Mouse (Mus musculus): ENCODE data around the gene Bmpr1a. TPM values are rescaled to one million over a fixed set of nuclear protein-coding genes. Genes with fewer than 3 reads are reported as not detected.

Bmpr1a gene
- polyA plus RNA-seq, 1 experiment from 2014 or later, result 3.4 TPM

DNA sequence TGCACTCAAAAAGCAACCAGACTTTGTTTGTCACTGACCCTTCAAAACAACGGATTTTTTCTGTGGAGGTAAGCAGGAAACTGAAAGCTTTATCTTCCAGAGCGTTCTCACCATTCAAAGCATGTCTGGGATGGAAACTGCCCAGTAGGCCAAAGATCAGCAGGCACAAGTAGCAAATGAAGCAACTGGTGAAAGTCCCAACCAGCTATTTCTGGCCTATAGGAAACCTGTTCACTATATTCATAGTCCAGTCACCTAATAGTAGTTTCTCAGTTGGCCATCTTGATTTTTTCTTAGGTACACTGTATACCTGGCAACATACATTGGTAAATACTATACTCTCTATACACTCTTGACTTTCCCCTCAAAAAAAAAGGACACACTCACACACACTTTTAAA, 13.2 kb downstream of the Bmpr1a start:
- Histone ChIP-seq H3K9ac (no peak overlapping the region), H3K27me3 (0 out of 2 replicates have a peak, but pooled peaks cover 2% of the 10 kb centered on the region), H3K9me3 (replicated peaks) (no peaks in the 10 kb centered on the region), H3K4me3 (replicated peaks) (no peak overlapping the region), H3K4me2 (no peak overlapping the region), H3K27ac (0 out of 2 replicates have a peak overlapping the region, but pooled peaks have one; percentile 42), H3K4me1 (replicated peaks) (peaks cover 16% of the 10 kb centered on the region; the same call in 1 of the 2 replicates), H3K36me3 (no peaks in the 10 kb centered on the region)
- DNase-seq, result no peak
- WGBS (ENCODE audit: insufficient replicate concordance), result 33% methylated on average over 2 of the region's 2 CpGs
- no peak for ATAC-seq (ENCODE audit: low read depth)

DNA sequence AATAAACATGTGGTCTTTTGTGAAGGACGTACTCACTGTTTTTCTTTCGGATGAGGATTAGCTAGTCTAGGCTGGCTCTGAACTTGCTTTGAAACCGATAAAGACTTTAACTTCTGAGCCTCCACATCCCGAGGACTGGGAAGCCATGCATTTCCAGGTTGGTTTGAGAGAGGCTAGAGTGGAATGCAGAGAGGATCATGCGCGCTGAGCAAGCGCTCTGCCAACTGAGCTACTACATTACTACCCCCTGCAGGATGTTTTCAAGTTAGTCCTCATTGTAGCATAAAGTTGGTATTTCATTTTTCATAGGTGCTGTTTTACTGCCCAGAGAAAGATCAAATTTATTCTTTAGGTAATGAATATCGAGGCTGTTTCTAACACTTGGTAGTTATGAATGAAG, 17.0 kb downstream of the Bmpr1a start:
- no peaks in the 10 kb centered on the region for H3K36me3 ChIP-seq
- no peak overlapping the region for H3K27ac ChIP-seq
- H3K9ac ChIP-seq, result no peak overlapping the region
- no peak for ATAC-seq (ENCODE audit: low read depth)
- DNase-seq, result no peak
- no peak overlapping the region for H3K4me2 ChIP-seq
- H3K4me3 ChIP-seq (replicated peaks), result no peak overlapping the region
- no peaks in the 10 kb centered on the region for H3K9me3 ChIP-seq (replicated peaks)
- 0 out of 2 replicates have a peak, but pooled peaks cover 2% of the 10 kb centered on the region for H3K27me3 ChIP-seq
- H3K4me1 ChIP-seq (replicated peaks), result peaks cover 17% of the 10 kb centered on the region; the same call in 1 of the 2 replicates
- 58% methylated on average over 8 of the region's 8 CpGs for WGBS (ENCODE audit: insufficient replicate concordance)

DNA sequence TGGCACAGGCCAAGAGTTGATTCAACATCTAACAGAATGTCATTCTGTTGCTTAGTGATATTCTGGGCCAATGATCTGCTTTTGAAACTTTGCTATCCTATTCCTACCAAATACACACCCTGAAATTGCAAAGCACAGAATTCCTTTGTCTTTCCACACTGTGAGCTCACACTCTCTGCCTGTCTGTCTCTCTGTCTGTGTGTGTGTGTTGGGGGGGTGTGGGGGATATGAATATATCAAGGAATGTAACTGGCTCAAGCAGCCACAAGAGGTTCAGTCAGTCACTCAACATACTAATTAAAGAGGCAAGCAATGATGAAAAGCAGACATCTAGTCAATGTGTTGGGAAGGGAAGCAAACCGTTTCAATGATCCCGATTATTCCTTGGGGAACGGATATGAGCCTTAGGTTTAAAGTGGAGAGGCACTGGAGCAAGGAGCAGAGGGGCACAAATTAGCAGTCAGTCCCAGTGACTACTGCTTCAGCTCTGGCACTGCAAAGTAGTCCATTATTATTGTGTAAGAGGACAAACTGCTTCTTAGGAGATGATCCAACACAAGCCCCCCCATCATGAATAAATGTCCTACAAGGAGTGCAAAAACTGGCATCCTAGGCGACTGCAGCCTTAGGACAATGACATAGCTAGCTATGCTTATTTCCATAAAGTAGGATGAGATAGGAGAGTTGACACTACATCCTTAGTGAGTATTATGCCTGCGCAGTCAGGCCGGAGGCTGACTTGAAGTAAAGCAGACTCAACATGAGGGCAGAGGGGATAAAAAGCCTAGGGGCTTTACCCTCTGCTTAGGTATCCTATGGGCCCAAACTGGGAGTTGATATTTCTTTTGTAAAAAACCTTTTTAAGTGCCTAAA, 19.4 kb downstream of the Bmpr1a start:
- Histone ChIP-seq H3K27me3 (no peaks in the 10 kb centered on the region), H3K9me3 (replicated peaks) (no peaks in the 10 kb centered on the region), H3K4me1 (replicated peaks) (peaks cover 13% of the 10 kb centered on the region; the same call in 1 of the 2 replicates), H3K27ac (no peak overlapping the region), H3K9ac (no peak overlapping the region), H3K4me2 (no peak overlapping the region), H3K36me3 (no peaks in the 10 kb centered on the region), H3K4me3 (replicated peaks) (no peak overlapping the region)
- 68% methylated on average over 6 of the region's 6 CpGs for WGBS (ENCODE audit: insufficient replicate concordance)
- DNase-seq (no peak), ATAC-seq (ENCODE audit: low read depth) (no peak)

DNA sequence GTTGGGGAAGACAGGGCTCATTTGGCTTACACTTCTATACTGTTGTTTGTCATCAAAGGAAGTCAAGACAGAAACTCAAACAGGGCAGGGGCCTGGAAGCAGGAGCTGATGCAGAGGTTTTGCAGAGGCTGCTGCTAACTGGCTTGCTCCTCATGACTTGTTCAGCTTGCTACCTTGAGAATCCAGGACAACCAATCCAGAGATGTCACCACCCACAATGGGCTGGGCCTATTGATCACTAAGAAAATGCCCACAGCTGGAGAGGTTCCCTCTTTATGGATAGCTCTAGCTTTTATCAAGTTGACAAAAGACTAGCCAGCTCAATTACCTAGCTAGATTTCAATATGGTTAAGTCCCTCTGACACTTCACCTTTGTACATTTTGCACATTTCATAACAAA, 31.6 kb downstream of the Bmpr1a start:
- Histone ChIP-seq H3K4me1 (replicated peaks) (peaks cover 7% of the 10 kb centered on the region; the same call in 1 of the 2 replicates), H3K27ac (no peak overlapping the region), H3K36me3 (no peaks in the 10 kb centered on the region), H3K4me2 (no peak overlapping the region), H3K4me3 (replicated peaks) (no peak overlapping the region), H3K9ac (no peak overlapping the region), H3K27me3 (no peaks in the 10 kb centered on the region), H3K9me3 (replicated peaks) (no peaks in the 10 kb centered on the region)
- no peak for DNase-seq
- no peak for ATAC-seq (ENCODE audit: low read depth)

DNA sequence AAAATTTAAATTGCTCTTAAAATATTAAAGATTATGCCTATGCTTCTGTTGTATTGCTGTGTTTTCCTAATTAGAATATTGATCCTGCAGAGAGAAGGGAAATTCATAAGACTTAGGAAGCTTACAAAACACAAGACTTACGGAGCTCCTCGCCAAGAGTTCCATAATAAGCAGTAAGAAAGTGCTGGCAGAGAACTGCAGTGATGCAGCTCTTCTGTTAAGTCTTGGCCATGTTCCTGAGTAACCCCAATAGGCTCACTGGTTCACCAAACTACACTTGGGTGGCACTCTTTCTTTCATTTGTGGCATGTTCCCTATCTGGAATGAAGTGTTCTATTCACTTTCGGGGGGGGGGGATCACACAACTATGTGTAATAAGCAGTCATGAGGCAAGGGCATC, 36.9 kb downstream of the Bmpr1a start:
- ATAC-seq (ENCODE audit: low read depth) (no peak), DNase-seq (no peak)
- Histone ChIP-seq H3K4me3 (replicated peaks) (no peak overlapping the region), H3K4me2 (no peak overlapping the region), H3K27me3 (no peaks in the 10 kb centered on the region), H3K27ac (no peak overlapping the region), H3K4me1 (replicated peaks) (no peaks in the 10 kb centered on the region), H3K9ac (no peak overlapping the region), H3K36me3 (no peaks in the 10 kb centered on the region), H3K9me3 (replicated peaks) (no peaks in the 10 kb centered on the region)
- 60% methylated on average over 3 of the region's 3 CpGs for whole genome bisulfite sequencing (ENCODE audit: insufficient replicate concordance)

DNA sequence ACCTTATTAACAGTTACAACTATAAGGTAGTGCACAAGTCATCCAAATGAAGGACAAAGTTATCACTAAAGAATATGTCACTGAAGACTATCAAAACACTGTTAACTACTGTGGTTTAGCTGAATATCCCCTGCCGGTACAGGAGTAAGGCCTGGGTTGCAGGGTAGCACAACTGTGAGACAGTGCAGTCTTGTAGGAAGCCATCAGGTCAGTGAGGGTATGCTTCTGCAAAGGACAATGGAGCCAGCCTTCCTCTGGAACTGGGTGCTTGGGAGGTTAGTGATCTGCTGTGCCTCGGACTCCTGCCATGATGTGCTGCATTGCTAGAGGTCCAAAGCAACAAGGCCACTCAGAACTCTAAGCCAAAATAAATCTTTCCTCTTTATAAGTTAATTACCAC, 43.8 kb downstream of the Bmpr1a start:
- no peak overlapping the region for H3K4me3 ChIP-seq (replicated peaks)
- no peak overlapping the region for H3K4me2 ChIP-seq
- no peaks in the 10 kb centered on the region for H3K36me3 ChIP-seq
- DNase-seq, result no peak
- H3K9ac ChIP-seq, result no peak overlapping the region
- WGBS (ENCODE audit: insufficient replicate concordance), result 83% methylated on average over 2 of the region's 2 CpGs
- H3K9me3 ChIP-seq (replicated peaks), result no peaks in the 10 kb centered on the region
- no peaks in the 10 kb centered on the region for H3K4me1 ChIP-seq (replicated peaks)
- ATAC-seq (ENCODE audit: low read depth), result no peak
- no peak overlapping the region for H3K27ac ChIP-seq
- H3K27me3 ChIP-seq, result no peaks in the 10 kb centered on the region

DNA sequence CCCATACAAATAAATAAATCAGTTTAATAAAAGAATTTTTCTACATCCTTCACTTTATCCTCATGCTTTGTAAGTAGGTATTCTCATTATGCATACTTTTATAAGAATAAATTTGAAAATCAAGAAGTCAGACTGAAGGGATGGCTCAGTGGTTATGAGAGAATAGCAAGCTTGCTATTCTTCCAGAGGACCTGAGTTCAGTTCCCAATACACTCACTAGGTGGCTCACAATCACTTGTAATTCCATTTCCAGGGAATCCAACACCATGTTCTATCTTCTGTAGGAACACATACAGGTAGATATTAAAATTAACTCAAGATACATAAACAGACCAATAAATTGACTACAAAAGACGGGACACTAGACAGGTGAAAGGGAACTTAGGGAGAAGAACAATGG, 44.3 kb downstream of the Bmpr1a start:
- DNase-seq (no peak), ATAC-seq (ENCODE audit: low read depth) (no peak)
- 62% methylated on average over 1 of the region's 1 CpGs for WGBS (ENCODE audit: insufficient replicate concordance)
- Histone ChIP-seq H3K4me3 (replicated peaks) (no peak overlapping the region), H3K4me1 (replicated peaks) (no peaks in the 10 kb centered on the region), H3K9ac (no peak overlapping the region), H3K27me3 (no peaks in the 10 kb centered on the region), H3K27ac (no peak overlapping the region), H3K4me2 (no peak overlapping the region), H3K9me3 (replicated peaks) (no peaks in the 10 kb centered on the region), H3K36me3 (no peaks in the 10 kb centered on the region)

DNA sequence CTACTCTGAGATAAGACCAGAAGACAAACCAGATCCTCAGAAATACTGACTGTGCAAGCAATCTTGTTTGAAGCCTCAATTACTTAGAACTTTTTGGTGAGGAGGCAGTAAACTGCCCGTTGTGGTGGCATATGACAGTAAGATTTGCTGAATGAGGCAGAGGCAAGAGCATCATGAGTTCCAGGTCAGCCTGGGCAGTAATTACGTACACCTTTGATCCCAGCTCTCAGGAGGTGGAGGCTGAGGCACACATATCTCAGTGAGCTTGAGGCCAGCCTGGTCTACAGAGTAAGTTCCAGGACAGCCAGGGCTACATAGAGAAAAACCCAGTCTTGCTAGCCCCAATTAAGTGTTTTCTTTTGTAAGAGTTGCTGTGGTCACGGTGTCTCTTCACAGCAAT, 48.9 kb downstream of the Bmpr1a start:
- 52% methylated on average over 3 of the region's 3 CpGs for WGBS (ENCODE audit: insufficient replicate concordance)
- ATAC-seq (ENCODE audit: low read depth), result no peak
- no peaks in the 10 kb centered on the region for H3K27me3 ChIP-seq
- H3K9me3 ChIP-seq (replicated peaks), result no peaks in the 10 kb centered on the region
- H3K4me3 ChIP-seq (replicated peaks), result no peak overlapping the region
- H3K36me3 ChIP-seq, result no peaks in the 10 kb centered on the region
- H3K4me2 ChIP-seq, result no peak overlapping the region
- no peak overlapping the region for H3K9ac ChIP-seq
- DNase-seq, result no peak
- no peak overlapping the region for H3K27ac ChIP-seq
- H3K4me1 ChIP-seq (replicated peaks), result no peaks in the 10 kb centered on the region

DNA sequence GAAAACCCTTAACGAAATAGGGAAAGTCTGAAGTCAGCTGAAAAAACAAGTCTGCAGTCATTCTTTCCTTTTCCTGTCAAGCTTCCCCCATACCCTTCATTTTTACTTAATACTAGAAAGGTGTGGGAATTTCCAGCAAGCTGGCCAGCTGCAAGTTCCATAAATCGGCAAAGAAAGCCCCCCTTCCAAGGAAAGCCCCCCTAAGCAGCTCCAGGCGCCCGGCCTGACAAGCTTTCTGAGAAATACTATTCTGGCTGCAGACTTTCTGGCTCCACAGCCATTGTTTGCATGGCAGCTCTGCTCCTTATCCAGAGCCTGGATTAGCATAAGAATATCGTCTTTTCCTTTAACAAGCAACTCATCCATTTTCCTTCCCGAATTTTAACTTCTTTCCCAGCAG, 49.5 kb downstream of the Bmpr1a start:
- no peak for ATAC-seq (ENCODE audit: low read depth)
- Histone ChIP-seq H3K9ac (no peak overlapping the region), H3K27me3 (no peaks in the 10 kb centered on the region), H3K4me3 (replicated peaks) (no peak overlapping the region), H3K4me1 (replicated peaks) (no peaks in the 10 kb centered on the region), H3K36me3 (no peaks in the 10 kb centered on the region), H3K4me2 (no peak overlapping the region), H3K9me3 (replicated peaks) (no peaks in the 10 kb centered on the region), H3K27ac (no peak overlapping the region)
- 40% methylated on average over 6 of the region's 6 CpGs for WGBS (ENCODE audit: insufficient replicate concordance)
- DNase-seq, result no peak

DNA sequence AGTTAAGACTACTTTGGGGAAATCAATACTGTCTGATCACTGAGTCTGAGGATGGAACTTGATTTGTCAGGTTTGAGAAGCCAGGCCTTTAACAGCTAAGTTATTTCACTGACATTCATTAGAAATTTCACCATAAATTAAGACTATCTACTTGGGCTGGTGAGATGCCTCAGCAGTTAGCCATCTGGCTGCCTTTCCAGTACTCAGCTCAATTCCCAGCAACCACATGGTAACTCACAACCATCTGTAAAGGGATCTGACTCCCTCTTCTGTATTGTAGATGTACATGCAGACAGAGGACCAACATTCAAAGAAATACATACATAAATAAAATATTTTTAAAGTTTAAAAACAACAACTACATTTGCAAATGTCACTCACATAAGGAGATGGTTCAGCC, 51.3 kb downstream of the Bmpr1a start:
- Histone ChIP-seq H3K4me3 (replicated peaks) (no peak overlapping the region), H3K4me2 (no peak overlapping the region), H3K27me3 (no peaks in the 10 kb centered on the region), H3K9ac (no peak overlapping the region), H3K9me3 (replicated peaks) (no peaks in the 10 kb centered on the region), H3K4me1 (replicated peaks) (no peaks in the 10 kb centered on the region), H3K36me3 (no peaks in the 10 kb centered on the region), H3K27ac (no peak overlapping the region)
- DNase-seq (no peak), ATAC-seq (ENCODE audit: low read depth) (no peak)

DNA sequence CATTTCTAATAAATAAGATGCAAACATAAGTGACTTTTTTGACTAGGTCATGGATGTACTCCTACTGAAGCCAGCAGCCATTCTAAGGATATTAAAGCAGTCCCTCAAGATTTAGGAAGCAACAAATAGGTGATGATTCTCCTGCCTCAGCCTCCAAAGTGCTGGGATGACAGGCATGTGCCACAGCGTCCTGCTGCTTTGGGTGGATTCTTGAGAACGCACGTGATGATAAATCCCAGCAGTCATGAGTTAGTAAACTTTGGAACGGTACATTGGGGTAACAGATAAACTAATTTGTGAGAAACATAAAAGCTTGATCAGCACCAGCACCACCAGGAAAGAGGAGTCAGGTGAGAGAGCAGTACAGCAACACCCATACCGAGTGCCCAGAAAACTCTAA, 52.7 kb downstream of the Bmpr1a start:
- DNase-seq (no peak), ATAC-seq (ENCODE audit: low read depth) (no peak)
- no peaks in the 10 kb centered on the region for H3K9me3 ChIP-seq (replicated peaks)
- no peaks in the 10 kb centered on the region for H3K27me3 ChIP-seq
- H3K9ac ChIP-seq, result no peak overlapping the region
- H3K27ac ChIP-seq, result no peak overlapping the region
- WGBS (ENCODE audit: insufficient replicate concordance), result 74% methylated on average over 5 of the region's 5 CpGs
- H3K4me1 ChIP-seq (replicated peaks), result no peaks in the 10 kb centered on the region
- 0 out of 2 replicates have a peak, but pooled peaks cover 2% of the 10 kb centered on the region for H3K36me3 ChIP-seq
- no peak overlapping the region for H3K4me2 ChIP-seq
- H3K4me3 ChIP-seq (replicated peaks), result no peak overlapping the region

DNA sequence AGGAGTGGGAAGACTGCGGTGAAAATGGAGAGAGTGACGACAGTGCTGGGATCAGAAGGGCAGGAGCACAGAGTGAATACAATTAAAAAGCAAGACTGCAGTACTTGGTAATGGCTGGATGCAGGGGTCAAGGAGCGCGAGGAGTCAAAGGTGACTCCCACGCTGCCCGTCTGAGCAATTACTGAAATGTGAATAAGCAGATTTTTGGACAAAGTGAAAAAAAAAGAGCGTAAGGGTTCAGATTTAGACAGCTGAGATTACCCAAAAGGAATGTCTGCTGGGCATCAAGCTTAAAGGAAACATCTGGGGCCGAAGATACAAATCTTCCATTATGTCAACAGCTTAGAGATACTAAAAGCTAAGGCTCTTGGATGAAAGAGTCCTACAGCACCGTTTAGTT, 53.3 kb downstream of the Bmpr1a start:
- Histone ChIP-seq H3K4me3 (replicated peaks) (no peak overlapping the region), H3K36me3 (0 out of 2 replicates have a peak, but pooled peaks cover 2% of the 10 kb centered on the region), H3K9ac (no peak overlapping the region), H3K9me3 (replicated peaks) (no peaks in the 10 kb centered on the region), H3K4me2 (no peak overlapping the region), H3K27ac (no peak overlapping the region), H3K4me1 (replicated peaks) (no peaks in the 10 kb centered on the region), H3K27me3 (no peaks in the 10 kb centered on the region)
- ATAC-seq (ENCODE audit: low read depth) (no peak), DNase-seq (no peak)
- 74% methylated on average over 9 of the region's 9 CpGs for WGBS (ENCODE audit: insufficient replicate concordance)

Data from liver, embryonic 13.5 days (tissue).